Mouse (Mus musculus) C2C12 (cell line): ENCODE data around the gene Mrrf. TPM values are rescaled to one million over a fixed set of nuclear protein-coding genes. Genes with fewer than 3 reads are reported as not detected.

Experiments
- H3K27me3 ChIP-seq: one replicate; pipeline ENCODE4 v1.6.1; 2011; ENCODE audit not compliant: control insufficient read depth, insufficient read depth, insufficient read length
- H3K36me3 ChIP-seq: one replicate; pipeline ENCODE4 v1.6.1; 2011; ENCODE audit not compliant: control insufficient read depth, insufficient read depth
- H3K4me3 ChIP-seq: one replicate; pipeline ENCODE4 v1.5.1; 2011; ENCODE audit warnings: mild to moderate bottlenecking, control low read depth; ENCODE audit not compliant: poor library complexity, insufficient read depth, severe bottlenecking
- H3K79me2 ChIP-seq: one replicate; pipeline ENCODE4 v1.6.1; 2011; ENCODE audit not compliant: control insufficient read depth, insufficient read depth
- H3K79me3 ChIP-seq: one replicate; pipeline ENCODE4 v1.6.1; 2011; ENCODE audit warnings: low read depth, control low read depth
- H3ac ChIP-seq: one replicate; pipeline ENCODE3; 2011; ENCODE audit warnings: low read depth; ENCODE audit not compliant: control insufficient read depth, insufficient read length
- CEBPB ChIP-seq: IDR thresholded peaks from one replicate; pipeline ENCODE4 v1.6.1; 2011; ENCODE audit warnings: low read depth, mild to moderate bottlenecking, control low read depth, moderate library complexity
- CTCF ChIP-seq: IDR thresholded peaks from one replicate; pipeline ENCODE4 v1.5.1; 2011; ENCODE audit not compliant: control insufficient read depth, insufficient read depth, insufficient read length
- FOSL1 ChIP-seq: IDR thresholded peaks from one replicate; pipeline ENCODE4 v1.8.0; 2011; ENCODE audit warnings: mild to moderate bottlenecking, low read length; ENCODE audit not compliant: poor library complexity, insufficient read depth, severe bottlenecking
- MAX ChIP-seq: IDR thresholded peaks from one replicate; pipeline ENCODE4 v1.6.1; 2011; ENCODE audit warnings: mild to moderate bottlenecking, control low read depth
- MYOD1 ChIP-seq: IDR thresholded peaks from one replicate; pipeline ENCODE4 v1.6.1; 2011; ENCODE audit warnings: low read depth; ENCODE audit not compliant: control insufficient read depth, insufficient read length
- MYOG ChIP-seq: IDR thresholded peaks from one replicate; pipeline ENCODE4 v1.6.1; 2011; ENCODE audit not compliant: control insufficient read depth, insufficient read length; ENCODE audit errors: extremely low read depth
- USF1 ChIP-seq: IDR thresholded peaks from one replicate; pipeline ENCODE4 v1.6.1; 2011; ENCODE audit warnings: low read depth, mild to moderate bottlenecking, control low read depth, moderate library complexity
- polyA plus RNA-seq: library from polyadenylated mRNA; unstranded; fragments of >200 nt; fragmentation: generic; extraction: Trizol; gene quantifications from one replicate; pipeline ENCODE4 v1.2.1, GENCODE M21; 2012; ENCODE audit warnings: missing spikeins

Mrrf gene
- polyA plus RNA-seq, 1 experiment = 25.4 TPM

- H3ac ChIP-seq = peak overlapping the region; percentile 51
- H3K27me3 ChIP-seq = no peaks in the 10 kb centered on the region
- no peak overlapping the region for H3K4me3 ChIP-seq
- no peaks in the 10 kb centered on the region for H3K36me3 ChIP-seq
- no peaks in the 10 kb centered on the region for H3K79me2 ChIP-seq
- TF ChIP-seq USF1 (no peak), FOSL1 (no peak), MAX (no peak), CTCF (no peak), CEBPB (no peak), MYOD1 (no peak), MYOG (no peak)
- no peaks in the 10 kb centered on the region for H3K79me3 ChIP-seq
These were observed 87.2 kb downstream of the Mrrf start for GRCm38 (mm10) chr2:36223436-36223835.

- Histone ChIP-seq H3K4me3 (no peak overlapping the region), H3K36me3 (no peaks in the 10 kb centered on the region), H3K27me3 (no peaks in the 10 kb centered on the region), H3K79me2 (no peaks in the 10 kb centered on the region), H3K79me3 (no peaks in the 10 kb centered on the region), H3ac (no peak overlapping the region)
- TF ChIP-seq CEBPB = no peak
- no peak for TF ChIP-seq CTCF
- TF ChIP-seq USF1 = no peak
- no peak for TF ChIP-seq MYOD1
- no peak for TF ChIP-seq FOSL1
- no peak for TF ChIP-seq MAX
- TF ChIP-seq MYOG = no peak
These were observed 88.0 kb downstream of the Mrrf start for GRCm38 (mm10) chr2:36224153-36224552.

- Histone ChIP-seq H3ac (no peak overlapping the region), H3K36me3 (no peaks in the 10 kb centered on the region), H3K4me3 (no peak overlapping the region), H3K79me2 (no peaks in the 10 kb centered on the region), H3K79me3 (no peaks in the 10 kb centered on the region), H3K27me3 (no peaks in the 10 kb centered on the region)
- TF ChIP-seq MYOD1 (peak; percentile 11), CEBPB (no peak), MAX (no peak), MYOG (no peak), FOSL1 (no peak), CTCF (no peak), USF1 (peak; percentile 90)
These were observed 88.4 kb downstream of the Mrrf start for GRCm38 (mm10) chr2:36224599-36224998.

- H3K4me3 ChIP-seq = peak within 1 kb of the TSS; percentile 75
- peaks cover 14% of the 10 kb centered on the region for H3K36me3 ChIP-seq
- peak; percentile 34 for TF ChIP-seq MYOD1
- no peak for TF ChIP-seq FOSL1
- TF ChIP-seq MAX = no peak
- peak within 1 kb of the TSS; percentile 83 for H3ac ChIP-seq
- H3K27me3 ChIP-seq = no peaks in the 10 kb centered on the region
- H3K79me3 ChIP-seq = peaks cover 45% of the 10 kb centered on the region
- H3K79me2 ChIP-seq = peaks cover 56% of the 10 kb centered on the region
These were observed 94.2 kb downstream of the Mrrf start, which contains the start of gene Ptgs1 for GRCm38 (mm10) chr2:36230366-36230765. TSS of gene Ptgs1 (plus strand) at chr2:36230426.

- H3K36me3 ChIP-seq = peaks cover 19% of the 10 kb centered on the region
- peaks cover 62% of the 10 kb centered on the region for H3K79me2 ChIP-seq
- H3K4me3 ChIP-seq = peak overlapping the region; percentile 75
- peaks cover 51% of the 10 kb centered on the region for H3K79me3 ChIP-seq
- H3ac ChIP-seq = peak overlapping the region; percentile 83
- no peaks in the 10 kb centered on the region for H3K27me3 ChIP-seq
- no peak for TF ChIP-seq MYOD1
- TF ChIP-seq FOSL1 = no peak
- TF ChIP-seq MAX = no peak
- no peak for TF ChIP-seq USF1
- no peak for TF ChIP-seq CEBPB
- TF ChIP-seq MYOG = no peak
These were observed 94.8 kb downstream of the Mrrf start for GRCm38 (mm10) chr2:36230967-36231366.
